Mouse (Mus musculus) embryo, embryonic 9.5 days (tissue): ENCODE results near the gene Sgsm3.
"Not testable (repeated sequence)": the region's sequence is repeated elsewhere in the genome, so short reads cannot be mapped to it uniquely, and the experiment has no call there.

Source experiments
- DNase-seq: peaks from one replicate; pipeline ENCODE4 v3.0.0-alpha.2; 2017; ENCODE audit errors: extremely low spot score

The Sgsm3 gene

GRCm38 (mm10) chr15:80977620-80978334, at the start of gene Sgsm3:
TSS of gene Sgsm3 (plus strand) at chr15:80977765.
- peak; percentile 85 for DNase-seq

GRCm38 (mm10) chr15:80928811-80929355, 48.7 kb upstream of the Sgsm3 start:
- no peak for DNase-seq

GRCm38 (mm10) chr15:80930048-80930571, 47.5 kb upstream of the Sgsm3 start:
- peak; percentile 39 for DNase-seq

- DNase-seq = not testable (repeated sequence)
These were observed 46.8 kb upstream of the Sgsm3 start for GRCm38 (mm10) chr15:80930676-80931320.

GRCm38 (mm10) chr15:80931345-80931960, 46.1 kb upstream of the Sgsm3 start:
- no peak for DNase-seq

GRCm38 (mm10) chr15:80934841-80935240, 42.7 kb upstream of the Sgsm3 start:
- no peak for DNase-seq

- no peak for DNase-seq
These were observed 40.9 kb upstream of the Sgsm3 start for GRCm38 (mm10) chr15:80936686-80937085.

GRCm38 (mm10) chr15:80938615-80939014, 39.0 kb upstream of the Sgsm3 start:
- DNase-seq = no peak

GRCm38 (mm10) chr15:80939401-80939800, 38.2 kb upstream of the Sgsm3 start:
- DNase-seq = no peak

GRCm38 (mm10) chr15:80941468-80942040, 36.0 kb upstream of the Sgsm3 start:
- no peak for DNase-seq

- DNase-seq = no peak
These were observed 31.7 kb upstream of the Sgsm3 start for GRCm38 (mm10) chr15:80945851-80946250.

- DNase-seq = peak; percentile 93
These were observed 29.1 kb upstream of the Sgsm3 start, which contains the start of gene Adsl for GRCm38 (mm10) chr15:80948145-80949135. TSS of gene Adsl (plus strand) at chr15:80948490.

GRCm38 (mm10) chr15:80949431-80949830, 28.1 kb upstream of the Sgsm3 start:
- no peak for DNase-seq

GRCm38 (mm10) chr15:80950055-80950454, 27.5 kb upstream of the Sgsm3 start:
- no peak for DNase-seq

GRCm38 (mm10) chr15:80953971-80954370, 23.6 kb upstream of the Sgsm3 start:
- no peak for DNase-seq

GRCm38 (mm10) chr15:80954861-80955260, 22.7 kb upstream of the Sgsm3 start:
- no peak for DNase-seq

- no peak for DNase-seq
These were observed 21.6 kb upstream of the Sgsm3 start for GRCm38 (mm10) chr15:80955836-80956438.

- DNase-seq = no peak
These were observed 8.2 kb upstream of the Sgsm3 start for GRCm38 (mm10) chr15:80969371-80969770.

GRCm38 (mm10) chr15:80974311-80974710, 3.3 kb upstream of the Sgsm3 start:
- DNase-seq = no peak

GRCm38 (mm10) chr15:80975666-80976065, 1.9 kb upstream of the Sgsm3 start:
- no peak for DNase-seq
